Mouse (Mus musculus) CD4-positive naive resting alpha-beta T cell, adult 76 days (primary cell): ENCODE results near the gene Gtf2h5. TPM values are rescaled to one million over a fixed set of nuclear protein-coding genes. Genes with fewer than 3 reads are reported as not detected.

Source experiments
- total RNA-seq: library from RNA; stranded (reverse); gene quantifications from one replicate; pipeline ENCODE4 v1.2.4, GENCODE M21; 2023

The Gtf2h5 gene
- total RNA-seq = 39.3 TPM

GRCm38 (mm10) chr17:6079287-6080122 is at the start of gene Gtf2h5, which contains the start of gene Serac1:
TSS of gene Gtf2h5 (plus strand) at chr17:6079786.
TSS of gene Serac1 (minus strand) at chr17:6079741.

DNA sequence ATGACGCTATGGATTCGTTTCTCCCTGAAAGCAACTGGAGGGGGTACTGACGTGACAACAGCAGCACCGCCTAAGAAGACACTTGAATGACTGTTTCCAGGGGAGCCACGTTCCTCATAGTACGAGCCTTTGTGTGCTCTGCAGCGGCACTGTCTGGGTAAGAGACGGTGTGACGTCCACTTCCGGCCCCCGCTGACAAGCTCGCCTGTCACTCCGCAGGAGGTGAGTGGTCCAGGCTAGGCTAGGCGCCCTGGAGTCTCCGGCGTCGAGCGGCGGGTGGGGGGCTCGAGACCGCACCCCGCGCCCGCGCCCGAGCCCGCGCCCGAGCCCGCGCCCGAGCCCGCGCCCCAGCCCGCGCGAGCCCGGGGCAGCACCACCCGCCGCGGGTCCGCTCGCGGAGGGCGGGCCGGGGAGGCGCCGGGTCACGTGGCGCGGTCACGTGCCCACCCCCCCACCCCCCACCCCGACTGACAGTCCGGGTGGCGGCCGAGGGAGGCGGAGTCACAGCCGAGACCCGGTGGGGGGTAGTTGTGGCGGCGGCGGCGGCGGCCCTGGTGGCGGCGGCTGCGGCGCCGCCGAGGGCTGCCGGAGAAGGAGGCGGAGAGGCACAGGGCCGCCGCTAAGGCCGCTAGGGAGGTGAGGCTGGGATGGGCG is 26.9 kb downstream of the Gtf2h5 start, which contains the start of gene Tulp4:
TSS of gene Tulp4 (plus strand) at position 77 of the 654 bp plus-strand sequence.

Other genes starting within 250 kb of the Gtf2h5 start
- 11.8 TPM for gene Snx9, start 238.5 kb upstream of the Gtf2h5 start, total RNA-seq
- 22.5 TPM for gene Synj2, start 138.5 kb upstream of the Gtf2h5 start, total RNA-seq
- gene Serac1, start within 50 bp of the Gtf2h5 start, total RNA-seq = 5.4 TPM
- 106 TPM for gene Tulp4, start 26.7 kb downstream of the Gtf2h5 start, total RNA-seq
- gene Tmem181a, start 177.1 kb downstream of the Gtf2h5 start, total RNA-seq = 6.4 TPM
- gene Dynlt1a, start 237.7 kb downstream of the Gtf2h5 start, total RNA-seq = 3.1 TPM